Mouse (Mus musculus): ENCODE measurements around the gene Abhd14a.

Gene Abhd14a

DNA sequence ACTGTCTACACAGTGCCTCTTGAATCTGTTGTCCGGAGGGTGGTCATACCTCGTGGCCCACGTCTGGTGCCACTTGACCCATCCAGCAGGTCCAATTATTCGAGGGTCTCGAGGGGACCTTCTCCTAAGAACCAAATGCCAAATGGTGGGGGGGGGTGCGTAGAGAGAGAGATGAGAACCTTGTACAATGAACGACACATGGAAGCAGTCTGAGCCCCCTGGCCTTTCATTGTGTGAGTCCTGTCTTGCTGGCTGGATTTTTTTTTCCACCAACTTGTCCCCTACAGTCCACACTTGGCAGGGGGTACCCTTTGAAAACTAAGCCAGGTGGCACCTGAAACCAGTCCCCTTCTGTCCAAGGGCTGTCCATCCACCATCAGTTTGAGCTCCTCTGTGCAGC, 20.3 kb upstream of the Abhd14a start:
- no peak for DNase-seq

DNA sequence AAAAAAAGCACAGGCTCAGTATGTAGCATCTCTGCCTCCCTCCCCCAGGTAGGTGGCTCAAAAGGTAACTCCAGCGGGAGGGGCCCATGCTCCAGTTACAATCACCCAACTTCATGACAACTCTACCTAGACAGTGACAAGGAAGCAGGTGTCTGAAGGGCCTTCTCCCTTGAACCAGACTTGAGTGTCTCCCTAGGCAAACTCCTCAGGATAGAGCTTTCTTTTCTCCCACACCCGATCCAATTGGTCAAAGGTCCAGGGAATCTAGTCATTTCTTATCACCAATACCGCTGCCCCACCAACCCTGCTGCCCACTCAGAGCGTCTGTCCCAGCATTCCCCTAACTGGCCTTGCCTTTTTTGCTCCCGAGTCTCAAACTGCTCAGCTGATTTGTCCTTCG, 19.2 kb upstream of the Abhd14a start:
- DNase-seq = no peak

GRCm38 (mm10) chr9:106465571-106466200, 18.2 kb upstream of the Abhd14a start, which contains the start of gene Gpr62:
TSS of gene Gpr62 (minus strand) at chr9:106465938.
- DNase-seq = no peak

GRCm38 (mm10) chr9:106464751-106465541, 17.5 kb upstream of the Abhd14a start:
- peak; percentile 36 for DNase-seq

DNA sequence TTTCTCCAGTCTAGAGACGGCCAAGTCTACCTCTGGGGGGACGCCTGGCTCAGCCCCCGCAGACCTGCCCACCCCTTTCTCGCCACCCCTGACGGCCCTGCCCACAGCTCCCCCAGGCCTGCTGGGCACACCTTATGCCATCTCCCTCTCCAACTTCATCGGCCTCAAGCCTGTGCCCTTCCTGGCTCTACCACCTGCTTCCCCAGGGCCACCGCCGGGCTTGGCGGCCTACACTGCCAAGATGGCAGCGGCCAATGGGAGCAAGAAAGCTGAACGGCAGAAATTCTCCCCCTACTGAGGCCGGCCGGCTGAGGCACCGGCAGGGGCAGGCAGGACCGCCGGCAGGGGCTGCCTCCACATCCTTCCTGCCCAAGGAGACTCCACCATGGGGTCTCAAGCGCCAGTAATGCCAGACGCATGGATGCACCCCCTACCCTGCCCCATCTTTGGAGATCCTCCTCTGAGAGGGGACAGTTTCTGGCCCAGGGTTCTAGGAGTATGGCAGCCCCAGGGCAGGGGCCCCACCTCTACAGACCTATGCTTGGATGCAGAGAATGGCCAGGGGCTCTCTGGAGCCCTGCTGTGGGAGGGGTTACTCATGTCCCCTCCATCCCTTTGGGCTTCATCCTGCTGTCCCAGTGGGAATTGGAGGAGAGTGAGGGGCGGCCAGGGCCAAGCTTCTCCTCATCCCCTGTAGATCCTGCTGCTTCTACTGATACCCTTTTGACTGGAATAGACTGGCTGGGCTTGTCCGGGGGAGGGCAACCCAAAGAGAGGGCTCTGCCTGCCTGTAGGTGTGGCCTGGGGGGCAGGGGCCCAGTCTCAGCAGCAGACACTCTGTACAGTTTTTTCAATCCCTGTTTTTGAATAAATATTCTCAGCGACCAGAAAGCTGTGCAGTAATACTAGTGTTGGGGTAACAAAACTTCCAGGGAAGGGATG, 15.9 kb upstream of the Abhd14a start:
- no peak for DNase-seq

GRCm38 (mm10) chr9:106462430-106462800, 14.9 kb upstream of the Abhd14a start:
- DNase-seq = no peak

DNA sequence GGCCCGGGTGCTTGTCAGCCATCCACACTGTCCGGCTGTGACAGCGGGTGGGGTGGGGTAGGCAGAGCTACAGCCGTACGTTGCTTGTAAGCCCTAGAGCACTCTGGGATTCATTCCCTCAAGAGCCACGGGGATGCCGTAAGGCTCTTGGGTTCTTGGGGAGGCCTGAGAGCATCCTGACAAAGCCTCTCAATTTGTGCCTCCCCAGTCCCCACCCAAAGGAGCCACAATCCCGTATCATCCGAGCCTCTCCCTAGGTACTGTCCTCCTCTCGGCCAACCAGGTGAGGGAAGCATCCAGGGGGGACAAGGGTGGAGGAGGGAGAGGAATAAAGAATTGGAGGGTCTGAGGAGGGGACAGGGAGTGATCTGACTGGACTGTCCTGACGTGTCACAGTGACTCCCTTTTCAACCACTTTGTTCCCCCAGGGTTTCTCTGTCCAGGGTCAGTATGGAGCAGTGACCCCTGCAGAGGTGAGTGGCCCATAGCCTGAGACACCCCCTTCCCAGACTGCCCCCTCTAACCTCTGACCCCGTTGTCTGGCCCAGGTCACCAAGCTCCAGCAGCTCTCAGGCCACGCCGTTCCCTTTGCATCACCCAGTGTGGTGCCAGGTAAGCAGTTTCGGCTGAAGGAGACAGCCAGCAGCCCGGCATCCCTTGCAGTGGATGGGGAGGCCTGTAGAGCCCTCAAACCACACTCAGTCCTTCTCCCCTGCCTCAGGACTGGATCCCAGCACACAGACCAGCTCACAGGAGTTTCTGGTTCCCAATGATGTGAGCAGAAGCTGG, 14.4 kb upstream of the Abhd14a start:
- DNase-seq = no peak

- DNase-seq = no peak
Observed at GRCm38 (mm10) chr9:106461026-106461415, 13.5 kb upstream of the Abhd14a start.

GRCm38 (mm10) chr9:106460401-106461025, 13.0 kb upstream of the Abhd14a start:
- no peak for DNase-seq

- no peak for DNase-seq
Observed at GRCm38 (mm10) chr9:106459946-106460345, 12.5 kb upstream of the Abhd14a start.

DNA sequence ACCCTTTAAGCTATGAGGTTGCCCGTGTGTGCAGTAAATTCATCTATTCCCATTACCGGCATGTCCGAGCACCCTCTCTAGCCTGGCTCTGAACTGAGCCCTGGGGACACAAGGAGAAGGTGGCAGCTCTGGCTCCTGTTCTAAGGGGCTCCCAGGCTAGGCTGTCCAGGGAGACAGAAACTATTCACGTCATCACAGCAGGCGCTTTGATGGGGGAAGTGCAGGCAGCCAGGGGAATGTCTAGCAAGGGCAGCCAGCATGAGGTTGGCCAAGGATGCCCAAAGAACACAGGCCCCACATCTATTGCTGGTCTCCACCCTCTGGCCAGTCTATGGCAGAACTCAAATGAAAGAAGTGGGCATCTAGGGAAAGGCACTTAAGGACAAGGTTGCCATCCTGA, 10.4 kb upstream of the Abhd14a start:
- no peak for DNase-seq

GRCm38 (mm10) chr9:106457163-106457559, 9.7 kb upstream of the Abhd14a start:
- DNase-seq = no peak

DNA sequence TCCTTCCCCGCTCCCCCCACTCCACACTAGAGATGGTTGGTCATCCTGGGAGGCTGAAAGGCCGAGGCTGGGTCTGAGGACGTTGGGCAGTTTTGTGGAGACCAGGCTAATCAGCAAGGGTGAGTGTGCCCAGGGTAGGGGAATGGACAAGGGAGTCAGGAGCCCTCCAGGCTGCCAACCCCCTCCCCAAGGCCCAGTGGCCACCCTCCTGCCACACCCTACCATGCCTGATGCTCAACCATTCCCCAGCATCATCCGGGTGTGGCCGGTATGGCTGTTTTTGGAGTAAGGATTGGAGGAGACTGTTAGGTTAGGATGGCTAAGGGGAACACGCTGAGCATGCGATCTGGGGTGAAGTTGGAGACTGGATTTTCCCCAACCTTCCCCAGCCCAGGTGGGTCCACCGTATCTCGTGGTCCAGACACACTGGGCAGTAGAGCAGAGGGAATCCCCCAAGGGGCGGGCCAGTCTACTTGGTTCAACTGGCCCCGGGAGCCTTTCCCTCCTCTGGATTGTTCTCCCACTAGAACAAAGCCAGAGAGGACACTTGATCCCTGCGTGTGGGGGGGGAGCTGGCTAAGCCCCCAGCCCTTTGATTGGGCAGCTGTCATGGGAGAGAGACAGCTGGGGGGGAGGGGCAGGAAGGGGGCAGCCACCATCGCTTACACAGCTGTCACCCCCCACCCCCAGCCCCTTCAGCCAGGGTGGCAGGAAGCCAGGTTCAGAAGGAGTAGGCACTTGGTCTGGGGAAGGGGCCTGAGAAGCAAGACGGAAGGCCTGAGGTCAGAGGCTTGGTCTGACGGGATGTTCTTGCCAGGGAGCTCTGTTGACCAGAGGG, 9.1 kb upstream of the Abhd14a start:
- DNase-seq = no peak

DNA sequence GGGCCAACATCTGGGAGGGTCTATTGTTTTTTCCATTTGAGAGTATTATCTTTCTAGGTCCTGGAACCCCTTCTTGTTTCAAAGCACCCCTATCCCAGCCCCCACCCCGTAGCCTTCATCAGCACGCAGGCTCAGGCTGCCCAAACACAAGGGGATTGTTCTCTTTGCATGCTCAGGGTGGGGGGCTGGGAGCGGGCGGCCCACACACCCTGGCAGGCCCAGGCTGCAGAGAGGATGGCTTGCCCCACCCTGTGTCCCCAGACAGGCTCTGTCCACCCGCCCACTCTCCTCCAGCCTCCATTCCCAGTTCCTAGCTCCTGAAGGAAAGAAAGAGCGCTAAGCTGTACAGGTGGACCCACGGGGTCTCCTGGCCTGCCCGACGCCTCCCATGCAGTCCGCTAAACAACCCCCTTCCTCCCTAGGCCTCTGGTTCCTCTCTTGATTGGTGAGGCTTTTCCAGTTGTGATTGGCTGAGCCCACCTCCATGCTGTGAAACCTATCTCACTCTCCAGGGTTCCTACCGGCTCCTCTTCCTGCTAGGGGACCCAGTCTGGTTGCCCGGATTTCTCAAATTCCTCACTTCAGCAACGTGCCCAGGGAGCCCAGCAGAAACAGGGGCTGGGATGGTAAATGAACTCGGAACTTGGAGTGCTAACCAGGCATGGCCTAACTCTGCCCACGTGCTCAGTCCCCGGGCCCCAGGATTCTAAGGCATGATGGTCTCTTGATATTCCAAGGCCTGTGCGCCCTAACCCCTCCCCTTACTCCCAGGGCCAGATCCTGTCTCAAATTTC, 7.6 kb upstream of the Abhd14a start:
- DNase-seq = no peak

GRCm38 (mm10) chr9:106454071-106454761, 6.7 kb upstream of the Abhd14a start:
- no peak for DNase-seq

DNA sequence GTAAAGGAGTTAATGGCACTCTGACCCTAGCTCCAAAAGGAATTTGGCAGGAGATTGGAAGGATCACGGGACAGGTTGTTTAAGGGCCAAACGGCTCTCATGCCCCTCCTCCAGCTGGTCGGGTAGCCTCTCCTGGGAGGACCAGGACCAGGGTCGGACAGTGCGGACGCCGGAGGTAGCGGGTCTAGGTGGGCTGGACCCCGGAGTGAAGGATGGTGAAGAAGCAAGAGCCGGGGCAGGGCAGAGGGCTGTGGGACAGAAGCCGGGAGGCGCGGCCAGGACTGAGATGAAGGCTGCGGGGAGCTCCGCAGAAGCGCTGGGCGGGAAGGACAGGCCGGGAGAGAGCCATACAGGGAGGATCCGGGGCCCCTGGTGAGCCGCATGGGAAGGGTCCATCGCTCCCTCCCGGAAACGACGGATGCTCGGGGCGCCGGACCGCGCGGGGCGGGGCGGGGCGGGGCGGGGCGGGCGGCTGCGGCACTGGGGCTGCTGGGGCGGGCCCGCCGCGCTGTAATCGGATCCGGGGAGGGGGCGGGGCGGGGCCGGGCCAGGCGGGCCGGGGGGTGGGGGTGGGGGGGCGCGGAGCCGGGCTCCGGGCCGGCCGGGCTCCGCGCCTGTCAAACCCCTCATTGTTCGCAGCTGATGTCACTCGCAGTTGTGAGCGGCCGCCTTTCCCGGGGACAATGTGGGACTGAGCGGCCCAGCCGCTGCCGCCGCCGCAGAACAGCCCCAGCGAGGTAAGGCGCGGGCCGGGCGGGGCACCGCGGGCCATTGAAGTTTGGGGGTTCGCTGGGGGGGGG, 6.0 kb upstream of the Abhd14a start, which contains the start of gene Pcbp4:
Pcbp4 (plus strand) TSS at position 21 of the 800 bp plus-strand sequence.
- DNase-seq = peak; percentile 60

GRCm38 (mm10) chr9:106452821-106453220, 5.3 kb upstream of the Abhd14a start:
- no peak for DNase-seq

DNA sequence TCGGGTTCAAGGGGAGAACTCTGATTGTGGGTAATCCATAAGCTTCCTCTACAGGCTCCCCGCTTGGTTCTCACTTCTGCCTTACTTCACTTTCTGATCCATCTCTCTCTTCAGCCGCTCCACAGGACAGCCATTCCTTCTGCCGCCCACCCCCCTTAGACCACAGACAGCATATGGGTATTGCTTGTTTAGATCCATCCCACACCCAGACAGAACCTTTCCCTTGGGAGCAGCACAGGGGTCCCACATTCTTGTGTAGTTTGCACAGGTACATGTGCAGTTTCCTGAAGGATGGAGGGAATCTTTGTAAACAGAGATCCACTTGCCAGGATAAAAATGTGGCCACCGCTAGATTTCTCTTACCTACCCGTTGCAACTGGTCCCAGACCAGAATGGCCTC, 4.9 kb upstream of the Abhd14a start:
- DNase-seq = no peak

GRCm38 (mm10) chr9:106451899-106452298, 4.4 kb upstream of the Abhd14a start:
- no peak for DNase-seq

Measured in lung, postnatal 36 days (tissue).